Mouse (Mus musculus): ENCODE data around the gene Rybp. TPM values are rescaled to one million over a fixed set of nuclear protein-coding genes. Genes with fewer than 3 reads are reported as not detected.

Rybp gene
- polyA plus RNA-seq, 1 experiment from 2014 or later: 9.8 TPM

- no peak overlapping the region for H3K4me3 ChIP-seq (ENCODE audit: low read depth, low read length)
- H3K4me2 ChIP-seq (replicated peaks; ENCODE audit: low read depth, low read length): no peak overlapping the region
- WGBS: 90% methylated on average over 1 of the region's 1 CpGs
- H3K4me1 ChIP-seq (replicated peaks; ENCODE audit: control insufficient read depth, insufficient read depth, low read length): no peaks in the 10 kb centered on the region
- DNase-seq (ENCODE audit: low spot score): no peak
- no peaks in the 10 kb centered on the region for H3K36me3 ChIP-seq (ENCODE audit: control insufficient read depth, insufficient read depth, low read length)
- H3K9ac ChIP-seq (ENCODE audit: low read depth, low read length): no peak overlapping the region
- H3K27me3 ChIP-seq (ENCODE audit: control insufficient read depth, insufficient read depth, low read length): no peaks in the 10 kb centered on the region
- H3K9me3 ChIP-seq (ENCODE audit: control insufficient read depth, low read length): no peaks in the 10 kb centered on the region
- ATAC-seq (ENCODE audit: low FRiP score): no peak
- H3K27ac ChIP-seq (ENCODE audit: low read depth, low read length): no peak overlapping the region
Measured at GRCm38 (mm10) chr6:100254671-100255070, 32.6 kb downstream of the Rybp start.

- Histone ChIP-seq H3K36me3 (ENCODE audit: control insufficient read depth, insufficient read depth, low read length) (no peaks in the 10 kb centered on the region), H3K4me1 (replicated peaks; ENCODE audit: control insufficient read depth, insufficient read depth, low read length) (no peaks in the 10 kb centered on the region), H3K9ac (ENCODE audit: low read depth, low read length) (no peak overlapping the region), H3K4me2 (replicated peaks; ENCODE audit: low read depth, low read length) (no peak overlapping the region), H3K4me3 (ENCODE audit: low read depth, low read length) (no peak overlapping the region), H3K27me3 (ENCODE audit: control insufficient read depth, insufficient read depth, low read length) (no peaks in the 10 kb centered on the region), H3K27ac (ENCODE audit: low read depth, low read length) (no peak overlapping the region), H3K9me3 (ENCODE audit: control insufficient read depth, low read length) (no peaks in the 10 kb centered on the region)
- no peak for ATAC-seq (ENCODE audit: low FRiP score)
- no peak for DNase-seq (ENCODE audit: low spot score)
- 91% methylated on average over 3 of the region's 3 CpGs for WGBS
Measured at GRCm38 (mm10) chr6:100244474-100244873, 42.8 kb downstream of the Rybp start.

- Histone ChIP-seq H3K4me3 (ENCODE audit: low read depth, low read length) (no peak overlapping the region), H3K27me3 (ENCODE audit: control insufficient read depth, insufficient read depth, low read length) (no peaks in the 10 kb centered on the region)
- ATAC-seq (ENCODE audit: low FRiP score): no peak
Measured at GRCm38 (mm10) chr6:100235036-100235435, 52.2 kb downstream of the Rybp start.

GRCm38 (mm10) chr6:100233522-100233921, 53.8 kb downstream of the Rybp start:
- Histone ChIP-seq H3K36me3 (ENCODE audit: control insufficient read depth, insufficient read depth, low read length) (no peaks in the 10 kb centered on the region), H3K9ac (ENCODE audit: low read depth, low read length) (no peak overlapping the region), H3K4me1 (replicated peaks; ENCODE audit: control insufficient read depth, insufficient read depth, low read length) (no peaks in the 10 kb centered on the region), H3K4me2 (replicated peaks; ENCODE audit: low read depth, low read length) (no peak overlapping the region), H3K4me3 (ENCODE audit: low read depth, low read length) (no peak overlapping the region), H3K27ac (ENCODE audit: low read depth, low read length) (no peak overlapping the region), H3K9me3 (ENCODE audit: control insufficient read depth, low read length) (no peaks in the 10 kb centered on the region), H3K27me3 (ENCODE audit: control insufficient read depth, insufficient read depth, low read length) (no peaks in the 10 kb centered on the region)
- DNase-seq (ENCODE audit: low spot score) (no peak), ATAC-seq (ENCODE audit: low FRiP score) (no peak)
- 73% methylated on average over 3 of the region's 3 CpGs for WGBS

More at GRCm38 (mm10) chr6:100235036-100235435, 52.2 kb downstream of the Rybp start:
- Histone ChIP-seq H3K4me2 (replicated peaks; ENCODE audit: low read depth, low read length) (no peak overlapping the region), H3K9me3 (ENCODE audit: control insufficient read depth, low read length) (no peaks in the 10 kb centered on the region), H3K36me3 (ENCODE audit: control insufficient read depth, insufficient read depth, low read length) (no peaks in the 10 kb centered on the region), H3K27ac (ENCODE audit: low read depth, low read length) (no peak overlapping the region), H3K4me1 (replicated peaks; ENCODE audit: control insufficient read depth, insufficient read depth, low read length) (no peaks in the 10 kb centered on the region), H3K9ac (ENCODE audit: low read depth, low read length) (no peak overlapping the region)
- no peak for DNase-seq (ENCODE audit: low spot score)

- 46% methylated on average over 4 of the region's 4 CpGs for WGBS
Measured at GRCm38 (mm10) chr6:100233061-100233460, 54.2 kb downstream of the Rybp start.

GRCm38 (mm10) chr6:100226204-100226603, 61.1 kb downstream of the Rybp start:
- Histone ChIP-seq H3K9ac (ENCODE audit: low read depth, low read length) (no peak overlapping the region), H3K4me2 (replicated peaks; ENCODE audit: low read depth, low read length) (no peak overlapping the region), H3K4me1 (replicated peaks; ENCODE audit: control insufficient read depth, insufficient read depth, low read length) (no peaks in the 10 kb centered on the region), H3K27ac (ENCODE audit: low read depth, low read length) (no peak overlapping the region), H3K4me3 (ENCODE audit: low read depth, low read length) (no peak overlapping the region), H3K9me3 (ENCODE audit: control insufficient read depth, low read length) (no peaks in the 10 kb centered on the region), H3K27me3 (ENCODE audit: control insufficient read depth, insufficient read depth, low read length) (no peaks in the 10 kb centered on the region), H3K36me3 (ENCODE audit: control insufficient read depth, insufficient read depth, low read length) (no peaks in the 10 kb centered on the region)
- no peak for DNase-seq (ENCODE audit: low spot score)
- 80% methylated on average over 2 of the region's 2 CpGs for WGBS
- no peak for ATAC-seq (ENCODE audit: low FRiP score)

More at GRCm38 (mm10) chr6:100233061-100233460, 54.2 kb downstream of the Rybp start:
- no peaks in the 10 kb centered on the region for H3K9me3 ChIP-seq (ENCODE audit: control insufficient read depth, low read length)
- H3K4me1 ChIP-seq (replicated peaks; ENCODE audit: control insufficient read depth, insufficient read depth, low read length): no peaks in the 10 kb centered on the region
- H3K27me3 ChIP-seq (ENCODE audit: control insufficient read depth, insufficient read depth, low read length): no peaks in the 10 kb centered on the region
- ATAC-seq (ENCODE audit: low FRiP score) (no peak), DNase-seq (ENCODE audit: low spot score) (no peak)
- H3K4me2 ChIP-seq (replicated peaks; ENCODE audit: low read depth, low read length): no peak overlapping the region
- H3K4me3 ChIP-seq (ENCODE audit: low read depth, low read length): no peak overlapping the region
- no peak overlapping the region for H3K9ac ChIP-seq (ENCODE audit: low read depth, low read length)
- H3K27ac ChIP-seq (ENCODE audit: low read depth, low read length): no peak overlapping the region
- H3K36me3 ChIP-seq (ENCODE audit: control insufficient read depth, insufficient read depth, low read length): no peaks in the 10 kb centered on the region

GRCm38 (mm10) chr6:100223932-100224331, 63.4 kb downstream of the Rybp start:
- no peak overlapping the region for H3K27ac ChIP-seq (ENCODE audit: low read depth, low read length)
- no peak overlapping the region for H3K4me2 ChIP-seq (replicated peaks; ENCODE audit: low read depth, low read length)
- H3K27me3 ChIP-seq (ENCODE audit: control insufficient read depth, insufficient read depth, low read length): no peaks in the 10 kb centered on the region
- H3K36me3 ChIP-seq (ENCODE audit: control insufficient read depth, insufficient read depth, low read length): no peaks in the 10 kb centered on the region
- DNase-seq (ENCODE audit: low spot score) (no peak), ATAC-seq (ENCODE audit: low FRiP score) (no peak)
- H3K4me3 ChIP-seq (ENCODE audit: low read depth, low read length): no peak overlapping the region
- 96% methylated on average over 6 of the region's 6 CpGs for WGBS
- no peak overlapping the region for H3K9ac ChIP-seq (ENCODE audit: low read depth, low read length)
- H3K9me3 ChIP-seq (ENCODE audit: control insufficient read depth, low read length): no peaks in the 10 kb centered on the region
- H3K4me1 ChIP-seq (replicated peaks; ENCODE audit: control insufficient read depth, insufficient read depth, low read length): no peaks in the 10 kb centered on the region; the same call in 1 of the 2 replicates

- H3K9ac ChIP-seq (ENCODE audit: low read depth, low read length): no peak overlapping the region
- no peak overlapping the region for H3K27ac ChIP-seq (ENCODE audit: low read depth, low read length)
- no peak overlapping the region for H3K4me3 ChIP-seq (ENCODE audit: low read depth, low read length)
- 79% methylated on average over 10 of the region's 10 CpGs for WGBS
- DNase-seq (ENCODE audit: low spot score) (no peak), ATAC-seq (ENCODE audit: low FRiP score) (no peak)
- H3K4me2 ChIP-seq (replicated peaks; ENCODE audit: low read depth, low read length): no peak overlapping the region
- H3K27me3 ChIP-seq (ENCODE audit: control insufficient read depth, insufficient read depth, low read length): no peaks in the 10 kb centered on the region
- H3K9me3 ChIP-seq (ENCODE audit: control insufficient read depth, low read length): no peaks in the 10 kb centered on the region
- no peaks in the 10 kb centered on the region for H3K36me3 ChIP-seq (ENCODE audit: control insufficient read depth, insufficient read depth, low read length)
- H3K4me1 ChIP-seq (replicated peaks; ENCODE audit: control insufficient read depth, insufficient read depth, low read length): no peaks in the 10 kb centered on the region; the same call in 1 of the 2 replicates
Measured at GRCm38 (mm10) chr6:100223435-100223834, 63.9 kb downstream of the Rybp start.

DNA sequence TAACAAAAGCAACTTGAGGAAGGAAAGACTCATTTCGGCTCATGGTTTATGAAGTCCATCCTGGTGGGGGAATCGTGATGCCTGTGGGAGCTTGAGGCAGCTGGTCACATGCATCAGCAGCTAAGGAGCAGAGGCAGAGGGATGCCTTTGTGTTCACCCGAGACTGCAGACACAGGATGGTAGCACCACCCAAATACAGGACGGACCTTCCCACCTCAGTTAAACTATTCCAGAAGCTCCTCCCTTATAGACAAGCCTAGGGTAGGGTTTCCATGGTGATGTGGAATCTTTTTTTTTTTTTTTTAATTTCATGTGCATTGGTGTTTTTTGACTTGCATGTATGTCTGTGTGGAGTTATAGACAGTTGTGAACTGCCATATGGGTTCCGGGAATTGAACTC, 64.4 kb downstream of the Rybp start:
- H3K27ac ChIP-seq (ENCODE audit: low read depth, low read length): no peak overlapping the region
- ATAC-seq (ENCODE audit: low FRiP score) (no peak), DNase-seq (ENCODE audit: low spot score) (no peak)
- H3K9me3 ChIP-seq (ENCODE audit: control insufficient read depth, low read length): no peaks in the 10 kb centered on the region
- H3K36me3 ChIP-seq (ENCODE audit: control insufficient read depth, insufficient read depth, low read length): no peaks in the 10 kb centered on the region
- no peak overlapping the region for H3K4me2 ChIP-seq (replicated peaks; ENCODE audit: low read depth, low read length)
- H3K4me3 ChIP-seq (ENCODE audit: low read depth, low read length): no peak overlapping the region
- H3K9ac ChIP-seq (ENCODE audit: low read depth, low read length): no peak overlapping the region
- H3K27me3 ChIP-seq (ENCODE audit: control insufficient read depth, insufficient read depth, low read length): no peaks in the 10 kb centered on the region
- H3K4me1 ChIP-seq (replicated peaks; ENCODE audit: control insufficient read depth, insufficient read depth, low read length): peaks cover 2% of the 10 kb centered on the region; the same call in 1 of the 2 replicates
- WGBS: 85% methylated on average over 5 of the region's 5 CpGs
